Mouse (Mus musculus) adrenal gland, postnatal 14 days (tissue): ENCODE results near the gene Slc9a3r2. TPM values are rescaled to one million over a fixed set of nuclear protein-coding genes. Genes with fewer than 3 reads are reported as not detected.
"Not testable (repeated sequence)": the region's sequence is repeated elsewhere in the genome, so short reads cannot be mapped to it uniquely, and the experiment has no call there.

ENCODE experiments used
- DNase-seq: peaks from one replicate; pipeline ENCODE4 v3.0.0; 2021; ENCODE audit warnings: mixed read lengths
- total RNA-seq: library from RNA; stranded (reverse); gene quantifications from 2 replicates; pipeline ENCODE4 v1.2.3, GENCODE M21; 2021

Slc9a3r2 gene
- total RNA-seq, 1 experiment from 2014 or later: 90.2 TPM

DNA sequence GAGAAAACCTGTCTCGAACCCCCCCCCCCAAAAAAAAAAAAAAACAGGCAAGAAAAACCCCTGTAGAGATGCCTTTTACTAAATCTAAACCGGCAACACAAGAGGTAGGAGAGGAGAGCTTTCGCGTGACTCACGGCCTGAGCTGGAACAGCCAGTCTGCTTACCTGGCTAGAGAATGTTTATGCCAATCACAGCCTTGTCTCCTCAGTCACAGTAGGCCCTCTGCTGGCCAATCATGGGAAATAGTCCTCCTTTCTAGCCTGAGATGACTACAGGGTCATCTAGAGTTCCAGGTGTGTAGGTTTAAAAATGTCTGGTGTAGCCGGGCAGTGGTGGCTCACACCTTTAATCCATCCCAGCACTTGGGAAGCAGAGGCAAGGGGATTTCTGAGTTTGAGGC is 17.3 kb upstream of the Slc9a3r2 start:
- DNase-seq: peak; percentile 70

DNA sequence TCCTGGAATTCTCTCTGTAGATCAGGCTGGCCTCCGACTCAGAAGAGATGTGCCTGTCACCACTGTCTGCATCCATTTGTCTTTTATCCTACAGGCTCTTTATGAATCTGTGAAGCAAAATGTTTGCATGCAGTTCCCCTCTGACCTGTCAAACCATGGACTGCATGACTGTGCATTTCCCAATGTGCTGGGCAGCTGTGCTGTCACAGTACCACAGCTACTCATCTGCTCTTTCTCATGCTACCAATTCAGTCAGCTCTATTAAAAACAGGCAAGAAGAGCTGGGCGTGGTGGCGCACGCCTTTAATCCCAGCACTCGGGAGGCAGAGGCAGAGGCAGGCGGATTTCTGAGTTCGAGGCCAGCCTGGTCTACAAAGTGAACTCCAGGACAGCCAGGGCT is 16.9 kb upstream of the Slc9a3r2 start:
- not testable (repeated sequence) for DNase-seq

DNA sequence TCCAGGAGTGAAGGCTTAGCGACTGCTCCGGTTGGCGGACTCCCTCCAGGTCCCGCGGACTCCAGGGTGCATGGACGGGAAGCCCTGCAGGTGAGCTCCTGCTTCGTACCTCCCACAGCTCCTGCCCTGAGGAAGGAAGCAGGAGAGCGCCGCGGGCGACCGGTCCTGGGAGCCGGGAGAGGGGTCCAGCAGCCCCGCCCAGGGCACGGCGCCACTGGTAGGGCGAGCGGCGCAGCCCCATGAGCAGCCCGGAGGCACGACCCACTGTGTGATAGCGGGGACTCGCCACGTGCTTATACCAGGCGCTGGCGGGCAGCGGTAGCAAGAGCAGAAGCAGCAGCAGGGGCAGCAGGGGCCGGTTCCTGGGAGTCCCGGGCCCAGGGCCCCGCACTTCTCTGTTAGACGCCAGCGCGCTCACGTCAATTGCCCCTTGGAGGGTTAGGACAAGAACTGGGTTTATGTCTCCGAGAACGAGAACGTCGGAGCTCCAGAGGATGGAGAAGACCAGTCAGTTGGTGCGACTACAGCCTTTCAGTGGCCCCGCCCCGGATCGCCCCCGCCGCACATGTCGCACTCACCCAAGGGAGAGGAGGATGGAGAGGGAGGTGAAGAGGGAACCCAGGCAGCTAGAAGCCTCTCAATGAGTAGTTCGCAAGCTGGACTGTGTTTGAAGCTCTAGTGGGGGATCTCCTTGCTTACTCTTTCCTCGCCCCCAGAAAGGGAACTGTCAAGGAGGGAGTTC is 8.1 kb upstream of the Slc9a3r2 start, which contains the start of gene Npw:
Gene Npw (minus strand): TSS at position 441 of the 742 bp plus-strand sequence.
- DNase-seq: peak; percentile 44

DNA sequence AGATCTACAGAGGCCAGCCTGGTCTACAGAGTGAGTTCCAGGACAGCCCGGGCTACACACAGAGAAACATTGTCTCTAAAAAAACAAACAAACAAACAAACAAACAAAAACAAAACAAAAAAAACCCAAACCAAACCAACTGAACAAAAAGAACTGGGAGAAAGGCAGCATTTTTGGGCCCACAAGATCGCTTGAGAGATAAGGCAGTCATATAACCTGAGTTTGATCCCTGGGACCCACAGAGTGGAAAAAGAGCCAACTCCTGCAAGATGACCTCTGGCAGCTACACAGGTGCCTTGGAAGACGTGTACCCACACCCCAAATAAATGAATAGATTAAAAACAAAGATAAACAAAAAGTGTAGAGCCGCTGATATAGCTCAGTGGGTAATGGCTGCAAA is 4.8 kb upstream of the Slc9a3r2 start:
- no peak for DNase-seq

DNA sequence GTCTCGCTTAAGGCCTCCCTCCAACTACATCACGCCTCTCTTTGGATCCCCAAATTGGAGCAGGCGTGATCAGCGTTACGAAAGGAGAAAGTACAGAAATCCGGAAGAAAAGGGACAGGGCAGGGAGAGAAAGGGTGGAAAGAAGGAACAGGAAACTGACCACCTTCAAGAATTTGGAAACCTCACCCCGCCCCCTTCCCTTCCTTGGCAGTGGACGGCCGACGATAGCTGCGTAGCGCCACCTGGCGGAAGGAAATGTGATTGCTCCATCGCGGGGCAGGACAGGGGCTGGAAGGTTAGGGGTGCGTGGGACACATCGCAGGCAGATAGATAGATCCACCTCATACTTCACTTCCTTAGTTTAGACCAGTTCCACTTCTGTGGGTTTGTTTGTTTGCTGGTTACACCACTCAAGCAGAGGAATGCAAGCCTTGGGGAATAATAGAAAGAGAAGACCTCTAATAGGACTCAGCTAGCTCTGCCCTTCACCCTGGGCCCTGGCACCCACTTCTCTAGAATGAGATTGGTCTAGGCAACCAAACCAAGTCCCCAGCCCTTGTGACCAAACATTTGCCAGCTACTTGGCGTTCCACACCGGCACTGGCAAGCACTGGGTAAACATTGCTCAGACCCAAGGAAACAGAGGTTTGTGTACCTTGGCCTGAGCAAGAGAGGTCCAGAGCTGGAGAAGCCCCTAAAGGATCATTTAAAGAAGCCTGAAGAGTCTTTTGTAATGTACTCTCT is 4.0 kb upstream of the Slc9a3r2 start:
- DNase-seq: peak; percentile 88

DNA sequence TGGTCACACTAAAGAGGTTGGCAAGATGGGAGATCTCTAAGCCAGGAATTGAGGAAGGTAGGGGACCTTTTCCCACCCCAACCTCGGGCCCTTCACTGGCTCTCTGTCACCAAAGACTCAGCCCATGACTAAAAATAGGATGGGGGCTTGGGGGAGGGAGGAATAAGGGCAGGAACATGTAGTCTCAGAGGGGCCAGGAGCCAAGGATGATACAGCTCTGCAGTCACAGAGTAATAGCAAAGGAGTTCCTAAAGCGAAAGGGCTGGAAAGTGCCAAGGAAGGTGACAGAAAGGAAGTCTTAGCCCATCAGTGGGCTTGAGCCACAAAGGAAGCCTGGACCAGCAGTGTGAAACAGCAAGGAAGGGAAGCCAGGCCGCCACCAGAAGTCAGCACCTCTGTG is 1.7 kb upstream of the Slc9a3r2 start:
- DNase-seq: no peak

DNA sequence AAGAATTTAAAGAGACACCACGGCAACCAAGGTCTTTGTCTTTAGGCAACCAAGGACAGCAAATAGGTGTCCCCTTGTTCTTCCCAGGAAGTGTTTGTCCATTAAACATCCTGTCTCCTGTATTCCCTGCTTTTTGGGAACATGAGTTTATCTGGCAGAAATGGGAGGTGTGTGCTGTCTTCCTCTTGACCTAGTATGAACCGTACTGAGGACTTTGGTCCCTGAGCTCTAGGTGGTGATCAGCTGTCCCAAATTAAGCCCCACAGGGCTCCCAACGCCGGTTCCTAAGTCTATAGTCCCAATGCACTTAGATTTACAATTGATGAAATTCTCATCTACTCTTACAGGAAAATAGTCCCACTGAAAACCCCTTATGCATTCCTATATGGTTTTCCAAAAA is 639 bp upstream of the Slc9a3r2 start:
- no peak for DNase-seq

DNA sequence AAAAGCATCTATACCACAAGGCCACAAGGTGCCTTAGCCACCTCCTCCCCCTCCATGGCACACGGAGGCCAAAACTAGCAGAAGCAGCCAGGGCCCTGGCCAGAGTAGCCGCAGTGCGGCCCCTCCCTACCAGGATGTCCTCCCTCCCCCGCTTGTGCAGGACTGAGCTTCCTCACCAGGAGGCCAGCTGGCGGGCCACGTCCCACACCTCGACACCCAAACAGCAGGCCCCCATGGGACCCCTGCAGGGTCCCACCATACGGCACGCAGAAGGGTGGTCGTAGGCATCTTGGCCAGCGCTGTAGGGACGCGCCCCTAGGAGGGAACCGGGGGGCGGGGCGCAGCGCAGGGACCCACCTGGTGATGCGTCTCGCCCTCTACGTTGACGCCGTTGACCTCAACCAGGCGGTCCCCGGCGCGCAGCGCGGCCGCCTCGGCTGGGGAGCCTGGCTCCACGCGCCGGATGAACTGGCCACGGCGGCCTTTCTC is 502 bp downstream of the Slc9a3r2 start:
- peak; percentile 79 for DNase-seq

DNA sequence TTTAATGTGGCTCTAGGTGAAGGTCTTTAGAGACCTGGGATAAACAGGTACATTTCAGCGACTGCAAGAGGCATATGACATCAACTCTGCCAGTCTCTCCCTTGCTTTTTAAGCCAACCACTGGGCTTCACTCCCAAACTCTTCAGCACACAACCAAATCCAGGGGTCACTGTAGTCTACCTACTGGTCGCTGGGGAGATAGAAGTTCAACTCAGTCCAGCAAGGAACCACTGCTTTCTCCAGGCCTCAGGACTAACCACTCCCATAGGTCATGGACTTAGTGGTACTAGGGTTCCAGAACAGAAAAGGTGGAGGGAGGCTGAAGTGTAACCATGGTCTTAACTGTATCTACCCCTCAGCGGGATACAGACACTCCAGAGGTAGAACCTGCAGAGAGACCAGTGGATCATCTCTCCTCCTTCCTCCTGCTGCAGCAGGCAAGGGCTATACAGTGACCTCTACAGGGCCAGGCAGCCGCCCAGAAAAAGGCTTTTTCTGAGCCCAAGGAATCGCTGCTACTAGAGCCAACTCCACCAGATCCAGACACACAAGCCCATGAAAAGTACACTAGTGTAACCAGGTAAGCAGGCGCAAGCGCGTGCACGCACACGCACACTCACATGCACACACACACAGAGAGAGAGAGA is 1.3 kb downstream of the Slc9a3r2 start:
- DNase-seq: no peak

DNA sequence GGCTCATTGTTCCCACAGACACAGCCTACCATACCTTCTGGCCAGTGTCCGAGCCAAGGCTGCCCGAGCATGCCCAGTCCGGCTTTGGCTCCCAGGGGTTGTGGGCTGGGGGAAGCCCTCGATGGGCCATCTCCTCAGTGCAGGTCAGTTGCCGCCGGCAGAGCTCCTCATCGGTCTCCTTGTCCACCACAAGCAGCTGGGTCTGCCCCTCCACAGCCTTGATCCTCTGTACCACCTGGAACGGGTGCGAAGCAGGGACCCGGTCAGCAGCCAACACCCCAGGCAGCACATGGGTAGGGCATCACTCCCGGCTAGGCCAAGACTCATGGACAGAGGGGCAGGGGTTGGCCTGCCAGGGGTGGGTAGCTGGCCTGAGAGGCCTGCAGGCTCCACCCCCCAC is 2.6 kb downstream of the Slc9a3r2 start:
- no peak for DNase-seq

DNA sequence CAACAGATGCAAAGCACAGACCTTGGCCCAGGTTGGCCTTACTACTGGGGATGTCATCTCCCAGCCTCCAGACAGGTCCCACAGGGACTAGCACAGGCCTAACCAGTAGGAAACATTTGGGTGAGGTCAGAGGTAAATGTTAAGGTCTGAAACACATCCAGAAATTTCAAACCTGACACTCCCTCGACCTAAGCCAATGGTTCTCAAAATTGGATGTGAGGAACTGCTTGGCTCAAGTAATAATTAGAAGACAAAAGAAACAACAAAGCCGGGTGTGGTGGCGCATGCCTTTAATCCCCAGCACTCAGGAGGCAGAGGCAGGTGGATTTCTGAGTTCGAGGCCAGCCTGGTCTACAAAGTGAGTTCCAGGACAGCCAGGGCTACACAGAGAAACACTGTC is 3.7 kb downstream of the Slc9a3r2 start:
- no peak for DNase-seq

DNA sequence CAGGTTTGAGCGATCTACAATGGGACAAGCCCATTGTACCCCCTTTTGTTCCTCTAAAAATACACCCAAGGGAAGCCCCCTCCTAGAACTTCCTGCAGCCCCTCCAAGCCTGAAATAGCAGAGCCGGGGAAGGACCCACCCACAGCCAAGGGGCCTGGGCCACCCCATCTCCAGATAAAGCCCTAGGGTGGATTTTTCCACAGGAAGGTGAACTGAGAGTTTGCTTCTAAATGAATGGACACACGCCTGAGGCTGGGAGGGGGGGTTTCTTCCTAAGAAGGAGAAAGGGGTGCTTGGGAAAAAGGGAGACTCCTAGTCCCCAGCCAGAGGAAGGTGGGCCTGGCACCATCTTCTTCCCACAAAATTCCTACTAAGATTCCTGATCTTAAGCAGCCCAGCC is 4.2 kb downstream of the Slc9a3r2 start:
- DNase-seq: no peak

DNA sequence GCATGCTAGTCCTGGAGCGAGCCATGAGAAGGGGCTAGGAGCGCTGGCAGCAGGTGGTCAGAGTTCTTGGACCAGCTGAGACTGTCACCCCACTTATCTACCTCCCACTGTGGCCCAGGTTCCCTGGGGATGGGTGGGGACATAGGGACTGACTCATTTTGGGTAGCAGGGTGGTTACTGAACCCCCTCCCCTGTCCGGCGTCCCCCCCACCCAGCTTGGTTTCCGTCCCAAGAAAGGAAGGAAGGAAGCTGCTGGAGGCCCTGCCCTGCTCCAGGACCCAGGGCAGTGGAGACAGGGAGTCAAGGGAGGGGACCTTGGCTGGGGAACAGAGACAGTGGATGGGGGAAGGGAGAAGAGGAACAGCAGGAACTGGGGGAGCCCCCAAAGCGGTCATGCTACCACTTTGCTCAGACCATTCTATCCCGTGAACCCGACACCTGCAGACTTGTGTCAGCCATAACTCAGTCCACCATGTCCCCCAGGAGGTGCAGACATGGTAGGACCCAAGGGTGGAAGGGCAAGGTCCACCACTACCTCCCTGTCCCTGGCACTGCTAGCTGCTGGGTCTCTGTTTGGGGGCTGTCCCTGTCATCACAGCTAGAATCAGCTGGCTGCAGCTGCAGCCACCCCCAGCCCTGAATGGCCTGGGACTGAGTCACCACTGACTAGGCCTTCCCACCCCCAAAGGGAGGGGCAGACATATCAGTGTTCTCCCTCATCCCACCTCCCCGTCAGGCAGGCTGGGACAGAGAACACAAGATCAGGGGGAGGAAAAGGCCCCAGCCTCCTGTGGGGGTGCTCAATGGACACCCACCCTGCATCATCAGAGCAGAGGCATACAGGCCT is 5.0 kb downstream of the Slc9a3r2 start:
- peak; percentile 68 for DNase-seq

DNA sequence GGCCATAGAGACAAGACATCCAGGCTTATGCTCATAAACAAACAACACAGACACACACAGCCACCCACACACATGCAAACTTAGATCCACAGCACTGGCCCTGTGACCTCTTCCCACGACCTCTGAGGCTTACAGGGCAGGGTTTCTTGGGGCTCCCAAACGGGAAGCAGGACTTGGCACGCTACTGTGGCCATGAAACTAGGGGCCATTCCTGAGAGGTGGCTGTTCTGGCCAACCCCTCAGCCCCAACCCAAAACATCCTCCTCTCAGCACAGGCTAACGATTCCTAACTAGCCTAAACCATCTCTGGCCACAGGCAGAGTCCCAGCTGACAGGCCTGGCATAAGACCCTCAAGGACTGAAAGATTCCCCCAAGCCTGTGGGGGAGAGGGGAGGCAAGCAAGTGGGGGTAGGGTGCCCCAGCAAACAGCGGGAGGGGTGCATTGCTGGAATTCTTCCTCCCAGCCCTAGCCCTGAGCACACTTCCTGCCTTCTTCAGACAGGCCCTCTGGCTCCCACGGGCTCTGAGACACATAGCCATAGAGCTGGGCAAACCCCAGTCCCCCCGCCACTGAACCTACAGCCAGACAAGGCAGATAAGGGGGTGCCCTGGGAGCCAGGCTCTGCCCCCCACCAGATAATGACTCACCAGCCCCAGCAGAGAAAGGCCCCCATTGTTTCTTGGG is 6.0 kb downstream of the Slc9a3r2 start:
- DNase-seq: peak; percentile 26

DNA sequence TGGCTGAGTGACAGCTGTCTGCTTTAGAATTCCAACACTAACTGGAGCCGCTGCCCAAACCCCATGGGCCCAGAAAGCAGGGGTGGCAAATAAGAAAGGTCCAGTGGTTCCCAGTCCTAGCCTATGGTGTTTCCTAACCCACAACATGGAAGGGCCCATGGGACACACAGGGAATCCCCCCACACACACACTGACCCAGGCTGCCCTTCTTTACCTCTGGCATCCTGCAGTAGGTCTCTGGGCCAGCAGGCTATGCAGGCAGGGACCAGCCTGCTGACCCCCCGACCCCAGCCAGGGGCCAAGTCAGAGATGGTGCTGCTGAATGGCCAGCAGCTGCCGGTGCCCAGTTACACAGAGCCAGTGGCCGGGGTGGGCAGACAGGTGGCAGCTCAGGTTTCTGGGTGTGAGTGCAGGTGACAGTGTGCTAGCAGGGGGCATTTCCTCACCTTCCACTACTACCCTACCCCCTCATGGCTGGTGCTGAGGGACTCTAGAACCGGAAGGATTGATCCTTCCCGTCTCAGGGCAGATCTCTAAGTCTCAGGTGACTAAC is 7.3 kb downstream of the Slc9a3r2 start:
- no peak for DNase-seq

DNA sequence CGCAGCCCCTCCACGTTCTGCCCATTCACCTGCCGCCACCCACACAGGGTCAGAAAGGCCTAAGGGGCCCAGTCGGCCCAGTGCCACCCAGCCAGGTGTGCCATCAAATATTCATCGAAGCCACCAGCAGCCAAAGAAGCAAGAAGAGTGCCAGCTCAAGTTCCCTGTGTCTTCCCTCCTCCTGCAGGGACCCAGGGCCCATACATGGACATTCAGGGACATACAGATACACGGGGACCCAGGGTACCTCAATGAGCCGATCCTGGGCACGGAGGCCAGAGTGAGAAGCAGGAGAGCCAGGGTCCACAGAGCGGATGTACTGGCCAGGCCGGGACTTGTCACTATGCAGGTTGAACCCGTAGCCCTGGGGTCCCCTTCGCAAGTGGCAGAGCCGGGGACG is 8.2 kb downstream of the Slc9a3r2 start:
- no peak for DNase-seq

DNA sequence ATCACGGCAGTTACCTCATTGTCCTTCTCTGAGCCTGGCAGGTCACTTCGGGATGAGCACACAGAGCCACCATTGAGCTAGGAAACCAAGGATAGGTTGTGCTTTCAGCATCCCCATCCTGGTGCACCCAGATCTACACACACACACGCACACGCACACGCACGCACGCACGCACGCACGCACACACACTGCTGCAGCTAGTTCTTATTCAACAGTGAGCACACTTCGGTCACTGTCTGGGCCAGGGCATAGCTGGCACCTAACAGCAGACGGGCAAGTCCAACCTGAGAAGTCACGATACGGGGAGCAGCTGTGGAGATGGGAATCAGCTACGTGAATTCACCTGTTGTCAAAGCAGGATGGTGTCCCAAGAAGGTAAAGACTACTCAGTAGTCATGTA is 9.5 kb downstream of the Slc9a3r2 start:
- no peak for DNase-seq

DNA sequence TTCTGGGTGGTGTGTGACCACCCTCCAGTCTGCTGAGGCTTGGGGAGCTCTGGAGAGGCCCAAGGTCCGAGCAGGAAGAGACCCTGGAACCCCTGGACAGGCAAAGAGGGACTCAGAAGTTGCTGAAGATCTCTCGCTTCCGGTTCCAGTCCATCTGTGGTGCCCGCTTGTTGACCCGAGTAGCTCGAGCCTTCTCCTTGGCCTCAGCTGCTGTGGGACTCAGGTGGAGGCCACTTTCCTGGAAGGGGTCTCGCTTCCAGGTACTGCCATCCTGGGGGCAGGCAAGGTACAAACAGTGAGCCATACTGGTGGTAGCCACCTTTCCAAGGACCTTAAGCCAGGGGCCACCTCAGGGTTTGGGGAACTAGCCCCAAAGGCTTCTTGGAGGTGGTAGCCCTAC is 10.0 kb downstream of the Slc9a3r2 start:
- DNase-seq: no peak

DNA sequence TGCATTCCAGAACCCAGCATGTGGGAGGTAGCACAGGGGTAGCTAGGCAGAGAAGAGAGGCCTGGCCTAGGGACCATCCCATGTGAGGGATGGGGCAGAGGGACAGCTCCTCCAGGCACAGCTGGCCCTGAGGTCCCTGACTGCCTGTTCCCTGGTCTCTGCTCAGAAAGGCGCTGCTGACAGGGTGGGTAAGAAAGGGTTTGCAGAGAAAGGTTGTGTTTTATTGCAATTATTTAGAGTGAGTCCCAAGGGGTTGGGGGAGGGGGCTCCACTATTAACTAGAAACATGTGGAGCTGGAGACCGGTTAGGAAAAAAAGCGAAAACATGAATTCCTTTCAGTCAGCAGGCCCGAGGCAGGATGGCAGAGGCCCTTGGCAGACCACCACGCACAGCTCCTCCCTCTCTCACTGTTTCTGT is 10.5 kb downstream of the Slc9a3r2 start:
- no peak for DNase-seq

DNA sequence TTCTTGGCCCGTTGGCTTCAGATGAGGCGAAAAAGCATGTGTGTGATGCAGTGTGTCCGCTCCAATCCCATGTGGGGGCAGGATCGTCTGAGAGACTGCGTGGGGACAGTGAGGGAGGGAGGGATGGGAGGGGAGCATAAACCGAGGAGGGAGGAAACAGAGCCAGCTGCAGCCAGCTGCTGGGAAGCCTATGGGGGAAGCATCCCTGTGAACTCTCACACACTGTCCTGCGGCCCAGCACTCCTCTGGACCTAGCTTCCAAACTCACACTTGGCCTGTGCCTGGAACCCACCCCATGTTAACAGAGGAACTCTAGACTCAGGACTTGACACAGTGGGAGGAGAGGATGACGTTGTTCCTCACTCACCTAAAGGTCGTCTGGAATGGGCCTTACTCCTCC is 11.3 kb downstream of the Slc9a3r2 start:
- DNase-seq: peak; percentile 20

DNA sequence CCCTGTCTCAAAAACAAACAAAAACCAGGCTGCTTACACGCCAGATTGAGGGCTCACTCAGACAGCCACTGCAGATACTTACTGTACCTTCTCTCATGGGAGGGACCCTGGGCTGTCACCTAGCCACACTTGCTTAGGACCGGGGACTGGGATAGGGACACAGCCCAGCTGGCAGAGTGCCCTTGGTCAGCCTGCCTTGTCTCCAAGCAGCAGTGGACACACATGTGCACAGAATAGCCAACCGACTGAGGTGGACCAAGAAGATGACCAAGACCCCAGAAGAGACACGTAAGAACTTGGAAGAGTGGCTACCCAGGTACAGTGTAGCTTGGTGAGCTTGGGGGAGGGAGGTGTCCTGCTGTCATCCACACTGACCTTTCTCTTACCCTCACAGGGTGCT is 11.9 kb downstream of the Slc9a3r2 start:
- peak; percentile 39 for DNase-seq
